Mouse (Mus musculus) embryonic fibroblast, embryonic 13.5 days (primary cell): ENCODE results near the gene Olfr821. TPM values are rescaled to one million over a fixed set of nuclear protein-coding genes. Genes with fewer than 3 reads are reported as not detected.
"Not testable (repeated sequence)": the region's sequence is repeated elsewhere in the genome, so short reads cannot be mapped to it uniquely, and the experiment has no call there.

Experiments used
- H3K27ac ChIP-seq: 2 replicates; pipeline ENCODE4 v1.5.1; 2012; ENCODE audit warnings: low read length, control low read depth, inconsistent platforms; ENCODE audit not compliant: insufficient read depth
- H3K4me1 ChIP-seq: 2 replicates; pipeline ENCODE4 v1.6.1; 2011; ENCODE audit warnings: low read length; ENCODE audit not compliant: control insufficient read depth, insufficient read depth
- H3K4me3 ChIP-seq: 2 replicates; pipeline ENCODE4 v1.5.1; 2011; ENCODE audit warnings: mild to moderate bottlenecking, control low read depth, low read length; ENCODE audit not compliant: insufficient read depth
- CTCF ChIP-seq: IDR thresholded peaks from 2 replicates; pipeline ENCODE4 v1.5.1; 2011; ENCODE audit warnings: mild to moderate bottlenecking, control low read depth, low read length, moderate library complexity, borderline replicate concordance; ENCODE audit not compliant: insufficient read depth
- POLR2A ChIP-seq: IDR thresholded peaks from 2 replicates; pipeline ENCODE4 v1.6.1; 2011; ENCODE audit warnings: low read depth, mild to moderate bottlenecking, control low read depth, low read length, moderate library complexity
- polyA plus RNA-seq: library from polyadenylated mRNA; stranded (reverse); fragments of >200 nt; gene quantifications from 2 replicates; pipeline ENCODE4 v1.2.4, GENCODE M21; 2011; ENCODE audit warnings: low read depth; ENCODE audit not compliant: missing spikeins, insufficient read length

The Olfr821 gene
- polyA plus RNA-seq: not detected in 2 replicates

DNA sequence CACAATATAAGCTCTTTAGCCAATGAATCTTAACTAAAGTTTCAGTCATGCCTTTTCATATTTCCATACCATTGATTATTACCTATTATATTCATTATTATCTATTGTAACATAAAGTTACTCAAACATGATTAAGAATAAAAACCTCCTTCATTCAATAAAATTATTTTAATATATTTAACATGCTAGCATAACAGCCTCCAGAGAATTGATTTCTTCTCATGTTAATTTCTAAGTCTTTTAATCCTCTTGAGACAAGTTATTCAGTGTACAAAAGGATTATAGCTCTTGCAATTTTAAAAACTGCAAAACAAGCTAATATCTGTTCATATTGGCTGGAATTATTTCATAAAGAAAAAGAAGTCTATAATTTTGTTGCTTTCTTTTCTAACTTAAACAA is at the start of gene Olfr821:
Gene Olfr821 (plus strand): TSS at position 301 of the 400 bp plus-strand sequence.
- Histone ChIP-seq H3K27ac (no peak within 1 kb of the TSS), H3K4me3 (no peak within 1 kb of the TSS)
- TF ChIP-seq CTCF: no peak
- TF ChIP-seq POLR2A: no peak

DNA sequence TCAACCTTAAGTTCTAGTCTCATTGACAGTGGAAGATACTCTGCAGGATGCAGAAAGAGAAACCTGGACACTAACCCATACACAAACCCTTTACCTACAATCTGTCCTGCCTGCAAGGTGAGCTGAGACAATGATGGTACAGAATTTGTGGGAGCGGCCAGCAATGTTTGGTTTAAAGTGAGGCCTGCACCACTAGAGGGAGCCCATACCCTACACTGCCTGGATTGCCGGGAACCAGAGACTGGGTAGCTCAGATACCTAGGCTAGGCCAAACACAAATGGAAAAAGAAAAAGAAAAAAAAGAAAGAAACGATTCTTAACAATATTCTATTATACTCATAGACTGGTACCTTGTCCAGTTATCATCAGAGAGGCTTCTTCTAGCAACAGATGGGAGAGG is 48.3 kb upstream of the Olfr821 start:
- H3K4me3 ChIP-seq, H3K4me1 ChIP-seq, H3K27ac ChIP-seq: not testable (repeated sequence)

More for the DNA sequence above, at the start of gene Olfr821:
- no peaks in the 10 kb centered on the region for H3K4me1 ChIP-seq

DNA sequence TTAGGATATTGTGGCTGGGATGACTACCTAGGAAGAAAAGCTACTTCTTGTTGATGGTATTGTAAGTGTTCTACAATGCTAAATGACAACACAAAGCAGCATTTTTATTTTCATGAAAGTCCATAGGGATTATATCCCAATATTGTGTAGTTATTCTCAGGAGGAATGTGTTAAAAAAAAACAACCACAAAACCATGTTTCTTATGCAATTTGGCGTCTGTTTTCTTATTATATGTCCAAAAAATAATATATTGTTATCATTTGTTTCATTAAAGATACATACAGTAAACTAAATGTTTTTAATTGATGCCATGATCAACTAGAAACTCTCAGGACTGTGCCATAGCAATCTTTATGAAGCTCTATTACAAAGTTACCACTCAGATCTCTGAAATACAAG is 45.2 kb upstream of the Olfr821 start, which contains the start of gene Gm10310:
Gene Gm10310 (minus strand): TSS at position 101 of the 400 bp plus-strand sequence.
- H3K4me1 ChIP-seq, H3K27ac ChIP-seq, H3K4me3 ChIP-seq: not testable (repeated sequence)

DNA sequence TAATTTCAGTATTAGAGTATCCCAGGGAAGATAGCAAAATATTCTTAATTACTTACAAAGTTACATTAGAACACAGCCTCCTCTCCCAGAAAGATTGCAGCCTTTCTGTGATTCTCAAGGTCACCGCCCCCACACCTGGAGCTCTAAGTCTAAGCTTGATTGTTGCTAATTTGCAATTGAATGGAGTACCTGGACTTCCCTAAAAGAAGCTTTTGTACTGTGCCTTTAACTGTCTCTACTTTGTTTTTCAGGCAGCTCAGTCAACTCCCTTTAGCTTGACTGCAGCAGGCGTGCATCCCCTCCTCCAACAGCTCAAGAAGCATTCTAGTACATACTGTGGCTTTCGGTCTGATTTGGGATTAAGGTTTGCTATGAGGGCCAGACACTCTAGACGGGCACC is 26.0 kb upstream of the Olfr821 start:
- not testable (repeated sequence) for H3K4me3 ChIP-seq, H3K27ac ChIP-seq, H3K4me1 ChIP-seq

DNA sequence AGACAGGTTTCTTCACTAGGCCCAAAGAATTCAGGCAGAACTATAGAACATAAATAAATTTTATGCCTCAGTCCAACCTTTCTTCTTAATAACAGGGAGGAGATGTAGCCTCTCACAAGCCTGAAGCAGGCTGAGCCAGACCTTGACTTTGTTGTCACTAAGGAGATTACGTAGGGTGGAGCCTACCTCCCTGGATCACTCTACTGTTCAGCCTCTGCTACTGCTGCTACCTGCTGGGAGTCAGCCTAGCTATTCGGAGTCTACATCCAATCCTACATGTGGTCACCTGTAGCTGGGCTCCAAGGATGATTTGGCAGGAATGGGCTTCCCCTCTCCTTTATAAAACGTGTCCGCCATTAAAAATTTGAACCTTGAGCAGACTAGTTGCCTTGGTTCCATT is 24.8 kb upstream of the Olfr821 start:
- H3K4me3 ChIP-seq, H3K27ac ChIP-seq, H3K4me1 ChIP-seq: not testable (repeated sequence)

DNA sequence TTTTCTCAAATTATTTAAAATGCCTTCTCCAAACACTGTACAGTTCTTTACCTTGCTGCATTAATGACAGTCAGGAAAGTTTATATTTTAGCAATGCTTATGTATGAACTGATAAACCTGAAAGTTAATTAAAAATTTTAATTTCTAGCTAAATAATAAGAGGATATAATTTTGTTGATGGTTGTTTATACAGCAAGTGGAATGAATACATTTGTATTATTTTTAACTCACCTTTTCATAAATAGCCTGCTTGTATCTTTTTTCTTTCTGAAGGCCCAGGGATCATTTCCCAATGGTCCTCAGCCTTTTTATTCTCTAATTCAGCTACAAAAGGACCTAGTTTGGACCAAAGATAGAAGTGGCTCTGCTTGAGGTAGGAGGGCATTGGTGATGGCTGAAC is 17.8 kb upstream of the Olfr821 start, which contains the start of gene Olfr820:
Gene Olfr820 (plus strand): TSS at position 301 of the 400 bp plus-strand sequence.
- TF ChIP-seq POLR2A (no peak), CTCF (no peak)
- Histone ChIP-seq H3K4me1 (no peaks in the 10 kb centered on the region), H3K27ac (no peak within 1 kb of the TSS), H3K4me3 (no peak within 1 kb of the TSS)

DNA sequence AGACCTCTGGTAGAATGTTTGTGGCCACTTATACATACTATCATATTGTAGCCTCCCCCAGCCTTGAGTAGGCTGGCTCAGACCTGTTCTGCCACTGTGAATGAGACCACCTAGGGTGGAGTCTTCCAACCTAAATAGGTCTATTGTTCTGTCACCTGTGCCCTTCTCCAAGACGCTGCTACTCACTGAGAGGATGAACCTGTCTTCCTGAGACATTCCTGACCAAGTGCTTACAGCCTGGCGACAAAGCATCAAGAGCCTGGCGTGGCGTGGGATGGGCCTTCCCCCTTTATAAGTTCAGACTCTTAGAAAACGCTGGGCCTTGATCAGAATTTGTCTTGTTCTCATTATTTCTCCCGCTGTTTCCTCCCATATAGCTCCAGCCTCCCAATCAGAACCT is 6.9 kb downstream of the Olfr821 start:
- no peaks in the 10 kb centered on the region for H3K4me1 ChIP-seq
- TF ChIP-seq CTCF (no peak), POLR2A (no peak)
- no peak overlapping the region for H3K27ac ChIP-seq
- no peak overlapping the region for H3K4me3 ChIP-seq

DNA sequence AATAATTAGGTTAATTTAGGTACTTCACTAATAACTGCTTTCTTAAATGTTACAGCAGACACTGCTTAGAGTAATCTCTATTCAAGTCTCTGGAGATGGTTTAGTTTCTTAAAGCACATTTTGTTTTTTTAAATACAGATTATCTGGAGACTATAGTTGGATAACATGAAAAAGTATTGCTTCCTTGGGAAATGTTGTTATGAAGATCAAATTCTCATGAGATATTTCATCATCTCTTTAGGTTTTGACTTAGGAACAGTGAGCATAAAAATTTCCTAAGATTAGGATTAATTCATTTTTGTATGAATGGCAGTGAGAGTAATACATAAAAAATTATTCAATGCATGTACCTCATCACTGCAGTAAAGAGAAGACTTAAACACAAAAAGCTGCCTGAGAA is 40.8 kb downstream of the Olfr821 start, which contains the start of gene Olfr822:
Gene Olfr822 (plus strand): TSS at position 301 of the 400 bp plus-strand sequence.
- no peak for TF ChIP-seq CTCF
- no peak for TF ChIP-seq POLR2A
- H3K4me3 ChIP-seq: no peak within 1 kb of the TSS
- H3K27ac ChIP-seq: no peak within 1 kb of the TSS
- no peaks in the 10 kb centered on the region for H3K4me1 ChIP-seq

Other genes with a start within 250 kb of the Olfr821 start
- gene Olfr810, start 235.4 kb upstream of the Olfr821 start, polyA plus RNA-seq: not detected in 2 replicates
- not detected in 2 replicates for gene Olfr811, start 226.0 kb upstream of the Olfr821 start, polyA plus RNA-seq
- gene Olfr812, start 184.3 kb upstream of the Olfr821 start, polyA plus RNA-seq: not detected in 2 replicates
- gene Olfr813, start 175.0 kb upstream of the Olfr821 start, polyA plus RNA-seq: not detected in 2 replicates
- not detected in 2 replicates for gene Olfr814, start 150.5 kb upstream of the Olfr821 start, polyA plus RNA-seq
- not detected in 2 replicates for gene Olfr815, start 124.5 kb upstream of the Olfr821 start, polyA plus RNA-seq
- gene Olfr816, start 114.8 kb upstream of the Olfr821 start, polyA plus RNA-seq: not detected in 2 replicates
- not detected in 2 replicates for gene Olfr818, start 81.2 kb upstream of the Olfr821 start, polyA plus RNA-seq
- not detected in 2 replicates for gene Olfr819, start 63.1 kb upstream of the Olfr821 start, polyA plus RNA-seq
- gene Olfr247, start 54.2 kb upstream of the Olfr821 start, polyA plus RNA-seq: not detected in 2 replicates
- gene Gm10310, start 45.3 kb upstream of the Olfr821 start, polyA plus RNA-seq: not detected in 2 replicates
- not detected in 2 replicates for gene Olfr820, start 17.7 kb upstream of the Olfr821 start, polyA plus RNA-seq
- not detected in 2 replicates for gene Olfr822, start 40.9 kb downstream of the Olfr821 start, polyA plus RNA-seq
- gene Olfr823, start 85.0 kb downstream of the Olfr821 start, polyA plus RNA-seq: not detected in 2 replicates
- not detected in 2 replicates for gene Olfr824, start 99.7 kb downstream of the Olfr821 start, polyA plus RNA-seq
- gene Olfr825, start 136.4 kb downstream of the Olfr821 start, polyA plus RNA-seq: not detected in 2 replicates
- not detected in 2 replicates for gene Olfr826, start 153.8 kb downstream of the Olfr821 start, polyA plus RNA-seq
- gene Olfr827, start 184.1 kb downstream of the Olfr821 start, polyA plus RNA-seq: not detected in 2 replicates
- not detected in 2 replicates for gene Neurod4, start 249.9 kb downstream of the Olfr821 start, polyA plus RNA-seq